Mouse (Mus musculus): ENCODE measurements around the gene Mapt. TPM values are rescaled to one million over a fixed set of nuclear protein-coding genes. Genes with fewer than 3 reads are reported as not detected.

The Mapt gene
- polyA plus RNA-seq (2012; rRNA removed) = 311 and 360 TPM in 2 replicates

GRCm38 (mm10) chr11:104231041-104231911 is at the start of gene Mapt:
Mapt (plus strand) TSS chr11:104231390.

GRCm38 (mm10) chr11:104186135-104186836 is 44.9 kb upstream of the Mapt start, which contains the start of gene Sppl2c:
Sppl2c (plus strand) TSS chr11:104186327.

Other genes with a start within 250 kb of the Mapt start
- 6.0 and 6.2 TPM in 2 replicates for gene Crhr1, start 98.5 kb upstream of the Mapt start, polyA plus RNA-seq (2012; rRNA removed)
- not detected in 2 replicates for gene Sppl2c, start 45.1 kb upstream of the Mapt start, polyA plus RNA-seq (2012; rRNA removed)
- gene Kansl1, start 237.5 kb downstream of the Mapt start, polyA plus RNA-seq (2012; rRNA removed) = 112 and 120 TPM in 2 replicates

Measured in central nervous system, embryonic 14 days (tissue).